21 mouse cellular contexts compared by ENCODE assay signal in the genomic region with DNA sequence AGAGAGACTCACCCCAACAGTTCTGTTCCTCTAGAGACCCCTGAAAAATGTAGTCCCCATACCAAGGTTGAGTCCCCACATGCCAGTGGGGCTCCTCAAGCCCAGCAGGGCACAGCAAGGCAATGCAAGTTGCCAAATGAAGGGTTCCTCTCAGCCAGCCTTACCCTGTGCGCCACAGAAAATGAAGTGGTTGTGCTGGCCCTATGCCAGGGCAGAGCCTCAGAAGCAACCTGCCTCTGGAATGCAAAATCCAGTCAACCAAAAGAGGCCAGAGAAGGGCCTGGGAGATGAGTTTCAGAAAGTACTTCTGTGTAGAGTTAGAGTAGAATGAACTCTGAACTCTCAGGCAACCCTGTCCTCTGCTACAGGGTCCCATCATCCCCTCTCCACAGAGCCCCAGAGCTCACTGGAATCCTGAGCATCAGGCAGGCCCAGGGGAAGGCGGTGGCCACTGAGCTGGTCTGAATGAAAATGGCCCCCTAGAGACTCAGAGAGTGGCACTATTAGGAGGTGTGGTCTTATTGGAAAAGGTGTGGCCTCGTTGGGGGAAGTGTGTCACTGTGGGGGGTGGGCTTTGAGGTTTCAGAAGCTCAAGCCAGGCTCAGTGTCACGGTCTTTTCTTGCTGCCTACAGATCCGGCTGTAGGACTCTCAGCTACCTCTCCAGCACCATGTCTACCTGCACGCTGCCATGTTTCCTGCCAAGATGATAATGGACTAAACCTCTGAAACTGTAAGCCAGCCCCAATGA. TPM values are rescaled to one million over a fixed set of nuclear protein-coding genes. Genes with fewer than 3 reads are reported as not detected.
DNase-seq lines count a peak whose midpoint lies in the region; ATAC-seq and TF ChIP-seq lines count a peak whose summit lies in the region.
"Had no signal": no experiment of that assay in that cellular context is flagged by ENCODE, and none has a peak within 500 bp of the region (broad histone marks: within the 10 kb centered on the region; RNA-seq: fewer than 3 reads in every experiment).

No protein-coding gene starts in this region.

- no peak for TF ChIP-seq POLR2A in cerebellum, adult 2 months (IDR thresholded peaks at IDR 0.05; ENCODE audit: borderline replicate concordance, insufficient read depth, low read length)

- no peak for TF ChIP-seq CTCF in E14TG2a.4 (conservative IDR thresholded peaks at IDR 0.05; ENCODE audit: low read length)
- TF ChIP-seq CTCF in cerebellum, adult 2 months (IDR thresholded peaks at IDR 0.05; ENCODE audit: borderline replicate concordance, insufficient read depth, low read depth, low read length): no peak

- ATAC-seq in kidney, embryonic 14.5 days (ENCODE audit: low FRiP score, low TSS enrichment): no peak
- no peak for ATAC-seq in forebrain, embryonic 12.5 days (ENCODE audit: low FRiP score)
- ATAC-seq: forebrain, postnatal 0 days; midbrain, embryonic 16.5 days had no signal

- H3K9ac ChIP-seq in kidney, embryonic 14.5 days (ENCODE audit: low read depth, low read length): no peak overlapping the region
- H3K9ac ChIP-seq in forebrain, embryonic 12.5 days: no peak overlapping the region
- H3K9ac ChIP-seq: embryonic facial prominence, embryonic 15.5 days; forebrain, postnatal 0 days; hindbrain, embryonic 13.5 days; limb, embryonic 15.5 days; liver, embryonic 15.5 days had no signal

- H3K9me3 ChIP-seq in kidney, embryonic 14.5 days (ENCODE audit: control insufficient read depth, low read length): no peaks in the 10 kb centered on the region
- peaks cover 25% of the 10 kb centered on the region for H3K9me3 ChIP-seq in E14TG2a.4 (ENCODE audit: low read length)
- H3K9me3 ChIP-seq in forebrain, embryonic 12.5 days: no peaks in the 10 kb centered on the region
- 0 out of 2 replicates have a peak, but pooled peaks cover 2% of the 10 kb centered on the region for H3K9me3 ChIP-seq in hindbrain, embryonic 10.5 days
- H3K9me3 ChIP-seq: embryonic facial prominence, embryonic 15.5 days; heart, embryonic 10.5 days; hindbrain, embryonic 13.5 days; limb, embryonic 15.5 days; liver, embryonic 15.5 days had no signal

- H3K4me1 ChIP-seq in kidney, embryonic 14.5 days (ENCODE audit: control insufficient read depth, insufficient read depth, low read length): no peaks in the 10 kb centered on the region
- peaks cover 47% of the 10 kb centered on the region for H3K4me1 ChIP-seq in E14TG2a.4 (replicated peaks; ENCODE audit: low read depth, low read length)
- H3K4me1 ChIP-seq in forebrain, embryonic 12.5 days: no peaks in the 10 kb centered on the region
- no peaks in the 10 kb centered on the region; the same call in 1 of the 2 replicates for H3K4me1 ChIP-seq in cerebellum, adult 2 months (ENCODE audit: control insufficient read depth, insufficient read depth, low read length)
- peaks cover 2% of the 10 kb centered on the region for H3K4me1 ChIP-seq in hindbrain, embryonic 10.5 days (replicated peaks)
- H3K4me1 ChIP-seq: embryonic facial prominence, embryonic 15.5 days; heart, embryonic 10.5 days; hindbrain, embryonic 13.5 days had no signal

- no peak overlapping the region for H3K4me2 ChIP-seq in kidney, embryonic 14.5 days (replicated peaks; ENCODE audit: low read depth, low read length)
- H3K4me2 ChIP-seq in forebrain, embryonic 12.5 days: no peak overlapping the region
- H3K4me2 ChIP-seq: embryonic facial prominence, embryonic 15.5 days; hindbrain, embryonic 13.5 days; limb, embryonic 15.5 days; liver, embryonic 15.5 days had no signal

- H3K27me3 ChIP-seq in kidney, embryonic 14.5 days (ENCODE audit: control insufficient read depth, insufficient read depth, low read length): no peaks in the 10 kb centered on the region
- no peaks in the 10 kb centered on the region for H3K27me3 ChIP-seq in E14TG2a.4 (ENCODE audit: insufficient read depth, low read length)
- H3K27me3 ChIP-seq in forebrain, embryonic 12.5 days: no peaks in the 10 kb centered on the region
- no peaks in the 10 kb centered on the region for H3K27me3 ChIP-seq in cerebellum, adult 2 months (ENCODE audit: control insufficient read depth, insufficient read depth, low read length)
- no peaks in the 10 kb centered on the region for H3K27me3 ChIP-seq in hindbrain, embryonic 10.5 days (ENCODE audit: insufficient read depth, poor library complexity, severe bottlenecking)
- H3K27me3 ChIP-seq: embryonic facial prominence, embryonic 15.5 days; hindbrain, embryonic 13.5 days; limb, embryonic 15.5 days; liver, embryonic 15.5 days; megakaryocyte, embryonic 14.5 days had no signal

- H3K4me3 ChIP-seq in kidney, embryonic 14.5 days (ENCODE audit: low read length): no peak overlapping the region
- 0 out of 2 replicates have a peak overlapping the region, but pooled peaks have one; percentile 17 for H3K4me3 ChIP-seq in E14TG2a.4 (replicated peaks; ENCODE audit: low read length)
- H3K4me3 ChIP-seq in forebrain, embryonic 12.5 days (replicated peaks): no peak overlapping the region
- H3K4me3 ChIP-seq in cerebellum, adult 2 months (replicated peaks; ENCODE audit: insufficient read depth, low read depth, low read length): no peak overlapping the region
- H3K4me3 ChIP-seq in hindbrain, embryonic 10.5 days: no peak overlapping the region
- H3K4me3 ChIP-seq: embryonic facial prominence, embryonic 15.5 days; heart, embryonic 10.5 days; hindbrain, embryonic 13.5 days; limb, embryonic 15.5 days; liver, embryonic 15.5 days; megakaryocyte, embryonic 14.5 days had no signal

- no peaks in the 10 kb centered on the region for H3K36me3 ChIP-seq in kidney, embryonic 14.5 days (ENCODE audit: control insufficient read depth, insufficient read depth, low read length)
- peaks cover 87% of the 10 kb centered on the region for H3K36me3 ChIP-seq in E14TG2a.4 (ENCODE audit: insufficient read depth, low read length)
- no peaks in the 10 kb centered on the region for H3K36me3 ChIP-seq in forebrain, embryonic 12.5 days (replicated peaks)
- no peaks in the 10 kb centered on the region for H3K36me3 ChIP-seq in hindbrain, embryonic 10.5 days
- H3K36me3 ChIP-seq: embryonic facial prominence, embryonic 15.5 days; G1E; heart, embryonic 10.5 days; limb, embryonic 15.5 days; liver, embryonic 15.5 days had no signal

- peak; percentile 65 for DNase-seq in kidney, adult 18-20 months
- peak; percentile 56 for DNase-seq in Muller cell, postnatal 12 days (ENCODE audit: inconsistent ontology term)
- DNase-seq in kidney, adult 9 months: peak; percentile 59
- no peak for DNase-seq in cerebellum, adult 2 months
- no peak for DNase-seq in hindbrain, embryonic 10.5 days (ENCODE audit: low spot score)
- DNase-seq: adrenal gland, postnatal 14 days; cerebellum, postnatal 10 days; forebrain, postnatal 0 days; layer of hippocampus, postnatal 36 days; thymus, postnatal 36 days had no signal

- H3K27ac ChIP-seq in kidney, embryonic 14.5 days (ENCODE audit: low read depth, low read length): no peak overlapping the region
- no peak overlapping the region for H3K27ac ChIP-seq in forebrain, embryonic 12.5 days
- no peak overlapping the region for H3K27ac ChIP-seq in cerebellum, adult 2 months (ENCODE audit: insufficient read depth, low read length)
- no peak overlapping the region for H3K27ac ChIP-seq in hindbrain, embryonic 10.5 days
- H3K27ac ChIP-seq: embryonic facial prominence, embryonic 15.5 days; heart, embryonic 10.5 days; hindbrain, embryonic 13.5 days; limb, embryonic 15.5 days; liver, embryonic 15.5 days had no signal

- 71% methylated on average over 6 of the region's 6 CpGs for WGBS in kidney, embryonic 14.5 days
- WGBS in forebrain, embryonic 12.5 days: 69% methylated on average over 6 of the region's 6 CpGs
- 51% methylated on average over 6 of the region's 6 CpGs for whole genome bisulfite sequencing in cerebellum, adult 2 months
- WGBS in hindbrain, embryonic 10.5 days: 70% methylated on average over 6 of the region's 6 CpGs

RNA-seq across cellular contexts. Expression of a gene that starts 33.4 kb away (rescaled TPM):
- 0.89 and 1.2 TPM in 2 replicates for polyA plus RNA-seq in kidney, embryonic 14.5 days (2014; fragmentation: Nextera tagmentation; extraction: Ambion mirVana)
- polyA plus RNA-seq in forebrain, embryonic 12.5 days (2016; fragmentation: Nextera tagmentation; extraction: Ambion mirVana): 2.3 and 3.3 TPM in 2 replicates
- 156 and 163 TPM in 2 replicates for polyA plus RNA-seq in cerebellum, adult 2 months (2012; rRNA removed)
- polyA plus RNA-seq in hindbrain, embryonic 10.5 days (2016; fragmentation: Nextera tagmentation; extraction: Ambion mirVana): 0.65 and 1.5 TPM in 2 replicates

RNA-seq across cellular contexts. Expression of a gene that starts 39.9 kb away (rescaled TPM):
- polyA plus RNA-seq in kidney, embryonic 14.5 days (2014; fragmentation: Nextera tagmentation; extraction: Ambion mirVana): 132 and 156 TPM in 2 replicates
- 138 and 141 TPM in 2 replicates for polyA plus RNA-seq in forebrain, embryonic 12.5 days (2016; fragmentation: Nextera tagmentation; extraction: Ambion mirVana)
- 106 and 114 TPM in 2 replicates for polyA plus RNA-seq in cerebellum, adult 2 months (2012; rRNA removed)
- polyA plus RNA-seq in hindbrain, embryonic 10.5 days (2016; fragmentation: Nextera tagmentation; extraction: Ambion mirVana): 171 and 185 TPM in 2 replicates

RNA-seq across cellular contexts. Expression of a gene that starts 59.2 kb away (rescaled TPM):
- polyA plus RNA-seq in kidney, embryonic 14.5 days (2014; fragmentation: Nextera tagmentation; extraction: Ambion mirVana): 105 and 119 TPM in 2 replicates
- 105 and 117 TPM in 2 replicates for polyA plus RNA-seq in forebrain, embryonic 12.5 days (2016; fragmentation: Nextera tagmentation; extraction: Ambion mirVana)
- 87.4 and 91.1 TPM in 2 replicates for polyA plus RNA-seq in cerebellum, adult 2 months (2012; rRNA removed)
- polyA plus RNA-seq in hindbrain, embryonic 10.5 days (2016; fragmentation: Nextera tagmentation; extraction: Ambion mirVana): 116 and 147 TPM in 2 replicates

Comparison
In these comparisons a context has a peak if more than half of its experiments do, and no peak if none do; other contexts are left out.
1. DNase-seq: peak in kidney, adult 18-20 months (single experiment), Muller cell, postnatal 12 days (single experiment) and kidney, adult 9 months (single experiment); none in cerebellum, adult 2 months (0 of 2) and hindbrain, embryonic 10.5 days (single experiment).
2. RNA of a gene that starts 33.4 kb away (polyA plus RNA-seq): 156 to 163 TPM in cerebellum, adult 2 months; 2.3 to 3.3 TPM in forebrain, embryonic 12.5 days, 0.65 to 1.5 TPM in hindbrain, embryonic 10.5 days and 0.89 to 1.2 TPM in kidney, embryonic 14.5 days; every median in the first group is over 10 times any median in the second.